Mouse (Mus musculus) left cerebral cortex, adult 2 months (tissue): Measurements from ENCODE around the gene Manba. TPM values are rescaled to one million over a fixed set of nuclear protein-coding genes. Genes with fewer than 3 reads are reported as not detected.
A peak's percentile ranks its signal among the peaks of the same experiment; 100 is the strongest.

ENCODE experiments used
- DNase-seq, 2 experiments: peaks; one replicate each; pipeline ENCODE4 v3.0.0; 2021 to 2022; ENCODE audit warnings: low spot score in 2 of 2, mixed read lengths in 1 of 2; ENCODE audit errors: extremely low spot score in 1 of 2
- H3K27ac ChIP-seq: fragments of 200-600 bp; 2 replicates; pipeline ENCODE4 v1.8.1; 2022
- H3K4me3 ChIP-seq: fragments of 200-600 bp; 2 replicates; pipeline ENCODE4 v1.8.1; 2022
- CTCF ChIP-seq: fragments of 200-600 bp; IDR thresholded peaks from 2 replicates; pipeline ENCODE4 v1.8.1; 2022; ENCODE audit warnings: antibody characterized with exemption, mild to moderate bottlenecking, moderate library complexity
- intact Hi-C: fragments of 180-260 bp; cut with DNase I; formaldehyde crosslinking; loops from one replicate; pipeline ENCODE4 v1.15.1; 2025
- long read RNA-seq, 2 experiments: library from polyadenylated mRNA; stranded (forward); transcript quantifications; one replicate each; pipeline ENCODE4 v2.0.0; 2021; ENCODE audit warnings: borderline mapping rate in 2 of 2
- total RNA-seq, 2 experiments: library from RNA; stranded (reverse); gene quantifications; 2 replicates each; pipeline ENCODE4 v1.2.3; 2021

The Manba gene
- total RNA-seq: 10 to 100 TPM in 1 of 2 experiments, 1 to 10 TPM in 1; 8.9 to 15.5 TPM
- long read RNA-seq, experiment 1, transcript Manba-201 (17 exons, 3,675 nt): major isoform, 11 of 13 reads
- long read RNA-seq, experiment 1, partial matches to known transcripts: 1 of 13 reads
- long read RNA-seq, experiment 1, other reads (novel, unspliced or antisense): 1 of 13 reads
- long read RNA-seq, experiment 2, transcript Manba-201 (17 exons, 3,675 nt): major isoform, 8 of 12 reads
- long read RNA-seq, experiment 2, partial matches to known transcripts: 4 of 12 reads
- long read RNA-seq, experiment 2, other reads (novel, unspliced or antisense): 0 of 12 reads

GRCm38 (mm10) chr3:135485128-135485899 is at the start of gene Manba:
Manba (plus strand) TSS chr3:135485611.
- DNase-seq: peak; percentile 61 to 67
- TF ChIP-seq CTCF: no peak; the same call in 1 of the 2 replicates
- peak within 1 kb of the TSS; percentile 78 for H3K4me3 ChIP-seq
- intact Hi-C loops: no loop called here
- peak within 1 kb of the TSS; percentile 70 for H3K27ac ChIP-seq

- intact Hi-C loops: loop anchor here (10.0 kb wide), 2 partner anchors 258 to 1202 kb away; partner anchors contain the start of genes Cxxc4 and Nfkb1
- TF ChIP-seq CTCF: no peak
- Histone ChIP-seq H3K27ac (peak overlapping the region; percentile 90), H3K4me3 (peak overlapping the region; percentile 64)
- no peak for DNase-seq
Measured at GRCm38 (mm10) chr3:135436901-135437616, 48.4 kb upstream of the Manba start.

GRCm38 (mm10) chr3:135437758-135438495 is 47.5 kb upstream of the Manba start, which contains the start of gene Ube2d3:
Ube2d3 (plus strand) TSS chr3:135438149.
- intact Hi-C loops: loop anchor here (1.0 to 10.0 kb wide), 4 partner anchors 15 to 1203 kb away; partner anchors contain the start of genes Cisd2, Cxxc4 and Nfkb1
- H3K27ac ChIP-seq: peak within 1 kb of the TSS; percentile 99
- peak within 1 kb of the TSS; percentile 87 for H3K4me3 ChIP-seq
- TF ChIP-seq CTCF: no peak
- DNase-seq: peak; percentile 98 to 99

GRCm38 (mm10) chr3:135438531-135438912 is 46.9 kb upstream of the Manba start:
- intact Hi-C loops: loop anchor here (1.0 to 10.0 kb wide), 4 partner anchors 15 to 1204 kb away; partner anchors contain the start of genes Cisd2, Cxxc4 and Nfkb1
- H3K4me3 ChIP-seq: peak overlapping the region; percentile 87
- peak overlapping the region; percentile 99 for H3K27ac ChIP-seq
- peak; percentile 92 to 94 for DNase-seq
- no peak for TF ChIP-seq CTCF

DNA sequence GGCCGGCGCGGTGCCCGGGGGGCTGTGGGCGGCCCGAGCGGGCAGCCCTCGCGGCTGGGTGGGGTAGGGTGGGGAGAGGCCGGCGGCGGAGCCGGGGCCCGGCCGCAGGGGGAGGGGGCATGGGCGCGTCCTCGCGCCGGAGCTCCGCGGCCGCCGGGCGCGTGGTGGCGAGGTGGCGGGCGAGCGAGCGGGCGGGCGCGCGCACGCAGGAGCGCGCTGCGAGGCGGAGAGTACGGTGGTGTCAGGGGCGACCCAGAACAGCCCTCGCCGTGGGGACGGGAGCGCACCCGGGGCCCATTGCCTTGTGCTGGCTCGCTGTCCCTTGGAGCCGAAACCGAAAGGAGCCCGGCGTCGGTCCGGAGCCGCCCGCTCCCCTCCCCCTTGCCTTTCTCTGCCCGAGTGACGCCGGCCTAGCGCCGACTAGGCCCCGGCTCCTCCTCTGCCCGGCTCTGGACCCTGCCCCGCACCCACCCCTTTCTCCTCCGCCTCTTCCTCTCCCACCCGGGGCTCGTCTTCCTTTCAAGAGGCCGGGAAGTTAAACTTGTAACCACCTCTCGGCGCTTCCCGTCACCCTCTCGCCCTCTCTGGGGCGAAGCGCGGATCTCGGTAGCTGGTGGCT is 46.4 kb upstream of the Manba start:
- intact Hi-C loops: loop anchor here (1.0 to 10.0 kb wide), 4 partner anchors 16 to 1204 kb away; partner anchors contain the start of genes Cisd2, Cxxc4 and Nfkb1
- Histone ChIP-seq H3K27ac (peak overlapping the region; percentile 99), H3K4me3 (peak overlapping the region; percentile 87)
- TF ChIP-seq CTCF: no peak
- peak; percentile 76 to 77 for DNase-seq

DNA sequence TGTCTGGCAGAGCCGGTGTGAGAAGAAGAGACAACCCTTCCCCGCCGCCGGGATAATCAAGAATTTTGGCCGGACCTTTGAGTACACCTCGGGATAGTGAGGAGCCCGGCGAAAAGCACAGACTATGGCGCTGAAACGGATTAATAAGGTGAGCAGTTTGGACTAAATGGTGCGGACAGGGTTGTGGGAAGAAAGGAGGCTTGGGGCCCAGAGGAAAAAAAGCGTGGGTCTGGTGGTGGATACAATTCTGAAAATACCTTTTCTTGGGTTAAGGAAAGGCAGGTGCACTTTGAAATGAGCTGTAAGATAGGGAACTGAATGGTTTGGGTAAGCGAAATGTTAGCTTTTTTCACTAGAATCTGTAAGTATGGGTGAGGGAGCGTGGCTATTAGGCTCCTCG is 45.8 kb upstream of the Manba start:
- TF ChIP-seq CTCF: no peak
- peak overlapping the region; percentile 87 for H3K4me3 ChIP-seq
- peak overlapping the region; percentile 99 for H3K27ac ChIP-seq
- intact Hi-C loops: loop anchor here (2.0 to 10.0 kb wide), 4 partner anchors 37 to 1895 kb away; partner anchors contain the start of genes Cxxc4, Nfkb1 and Tet2
- DNase-seq: no peak

DNA sequence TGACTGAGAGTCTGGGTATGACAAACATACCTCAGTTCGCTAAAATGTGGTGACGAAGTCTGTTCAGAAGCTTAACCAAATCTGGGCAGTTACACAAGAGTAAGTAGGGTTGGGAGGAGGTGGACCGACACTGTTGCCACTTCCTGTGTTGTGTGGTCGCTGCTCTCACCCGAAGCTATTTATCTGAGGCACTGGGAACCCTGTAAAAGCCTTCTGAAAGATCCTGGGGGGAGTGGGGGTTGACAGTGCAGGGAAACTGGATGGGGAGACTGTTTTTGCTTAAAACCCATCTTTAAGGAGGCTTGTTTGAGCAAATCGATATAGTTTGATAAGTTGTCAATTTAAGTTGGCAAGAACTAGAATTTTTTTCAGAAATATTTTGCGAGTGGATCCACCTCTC is 45.2 kb upstream of the Manba start:
- TF ChIP-seq CTCF: no peak
- intact Hi-C loops: loop anchor here (10.0 kb wide), 1 partner anchor 1895 kb away; the partner anchor contains the start of gene Tet2
- H3K4me3 ChIP-seq: peak overlapping the region; percentile 87
- peak overlapping the region; percentile 99; the same call in 1 of the 2 replicates for H3K27ac ChIP-seq
- no peak for DNase-seq

- DNase-seq: no peak
- peak overlapping the region; percentile 99; the same call in 1 of the 2 replicates for H3K27ac ChIP-seq
- peak overlapping the region; percentile 87 for H3K4me3 ChIP-seq
- intact Hi-C loops: loop anchor here (10.0 kb wide), 1 partner anchor 1896 kb away; the partner anchor contains the start of gene Tet2
- no peak for TF ChIP-seq CTCF
Measured at GRCm38 (mm10) chr3:135440621-135441020, 44.8 kb upstream of the Manba start.

- Histone ChIP-seq H3K27ac (no peak overlapping the region), H3K4me3 (no peak overlapping the region)
- DNase-seq: no peak
- intact Hi-C loops: loop anchor here (10.0 kb wide), 1 partner anchor 1900 kb away; the partner anchor contains the start of gene Tet2
- no peak for TF ChIP-seq CTCF
Measured at GRCm38 (mm10) chr3:135444930-135445329, 40.5 kb upstream of the Manba start.

- no peak for TF ChIP-seq CTCF
- intact Hi-C loops: no loop called here
- H3K27ac ChIP-seq: no peak overlapping the region
- no peak overlapping the region for H3K4me3 ChIP-seq
- no peak for DNase-seq
Measured at GRCm38 (mm10) chr3:135458981-135459380, 26.4 kb upstream of the Manba start.
